Mouse (Mus musculus) intestine, embryonic 14.5 days (tissue): ENCODE results near the gene Nrarp. TPM values are rescaled to one million over a fixed set of nuclear protein-coding genes. Genes with fewer than 3 reads are reported as not detected.

Experiments used
- ATAC-seq: fragments of 200-750 bp; cut with Nextera tagmentation; replicated peaks from 2 replicates; pipeline ENCODE4 v1.8.0; 2017; ENCODE audit warnings: low read depth, moderate number of reproducible peaks, moderate TSS enrichment, moderate library complexity; ENCODE audit not compliant: low FRiP score, low TSS enrichment
- DNase-seq: peaks from one replicate; pipeline ENCODE4 v3.0.0-alpha.2; 2018; ENCODE audit warnings: low spot score
- H3K27ac ChIP-seq: fragments of 300-500 bp; sonication (generic); 2 replicates; pipeline ENCODE4 v1.5.1; 2014; ENCODE audit warnings: low read depth, mild to moderate bottlenecking, control low read depth
- H3K27me3 ChIP-seq: fragments of 300-500 bp; sonication (generic); replicated peaks from 2 replicates; pipeline ENCODE4 v1.6.1; 2014; ENCODE audit warnings: low read length, control low read depth; ENCODE audit not compliant: control insufficient read depth, insufficient read depth
- H3K36me3 ChIP-seq: fragments of 300-500 bp; sonication (generic); 2 replicates; pipeline ENCODE4 v1.6.1; 2014; ENCODE audit warnings: low read length, control low read depth; ENCODE audit not compliant: control insufficient read depth, insufficient read depth
- H3K4me1 ChIP-seq: fragments of 300-500 bp; sonication (generic); replicated peaks from 2 replicates; pipeline ENCODE4 v1.6.1; 2014; ENCODE audit warnings: low read length, control low read depth, mixed read lengths; ENCODE audit not compliant: control insufficient read depth, insufficient read depth
- H3K4me2 ChIP-seq: fragments of 300-500 bp; sonication (generic); 2 replicates; pipeline ENCODE4 v1.6.1; 2014; ENCODE audit warnings: low read length
- H3K4me3 ChIP-seq: fragments of 300-500 bp; sonication (generic); 2 replicates; pipeline ENCODE4 v1.5.1; 2014; ENCODE audit warnings: low read depth, low read length, control low read depth, mixed read lengths
- H3K9ac ChIP-seq: fragments of 300-500 bp; sonication (generic); 2 replicates; pipeline ENCODE4 v1.6.1; 2014; ENCODE audit warnings: mild to moderate bottlenecking, low read length
- H3K9me3 ChIP-seq: fragments of 300-500 bp; sonication (generic); 2 replicates; pipeline ENCODE4 v1.6.1; 2016; ENCODE audit warnings: low read length, control low read depth; ENCODE audit not compliant: control insufficient read depth
- WGBS: fragments of 180-500 bp; shearing (Covaris S2); extraction: QIAGEN DNeasy Blood & Tissue Kit; methylation state at CpG from one replicate; pipeline ENCODE4 v1.1.7; 2014; 5-methylcytosine and 5-hydroxymethylcytosine counted together
- polyA plus RNA-seq: library from polyadenylated mRNA; unstranded; fragments of >200 nt; fragmentation: Nextera tagmentation; extraction: Ambion mirVana; gene quantifications from 2 replicates; pipeline ENCODE4 v1.2.1, GENCODE M21; 2014

The Nrarp gene
- polyA plus RNA-seq = 8.2 and 13.2 TPM in 2 replicates

DNA sequence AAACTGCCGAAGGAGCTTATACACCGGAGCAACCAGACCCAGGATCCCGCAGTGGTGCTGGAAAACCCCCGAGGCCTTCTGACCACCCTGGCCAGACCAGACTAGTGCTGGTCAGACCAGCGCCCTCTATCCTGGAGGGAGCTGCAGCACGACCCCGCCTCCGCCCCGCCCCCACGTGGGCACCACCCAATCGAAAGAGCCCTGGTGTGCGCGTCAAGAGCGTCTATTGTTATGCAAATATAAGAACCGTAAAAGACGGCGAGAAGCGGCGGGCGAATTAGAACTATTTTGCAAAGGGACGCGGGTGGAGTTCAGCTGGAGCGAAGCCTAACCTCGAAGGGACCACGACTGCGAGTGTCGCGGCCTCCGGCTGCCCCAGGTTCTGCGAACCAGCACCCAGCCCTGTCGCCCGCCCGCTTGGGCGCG lies at the start of gene Nrarp:
Nrarp (plus strand) TSS at position 281 of the 426 bp plus-strand sequence.
- H3K9ac ChIP-seq = peak within 1 kb of the TSS; percentile 25
- peak within 1 kb of the TSS; percentile 47; the same call in 1 of the 2 replicates for H3K27ac ChIP-seq
- ATAC-seq (peak; percentile 86), DNase-seq (peak; percentile 92)
- H3K4me3 ChIP-seq = peak within 1 kb of the TSS; percentile 54
- under 1% methylated on average over 35 of the region's 35 CpGs for WGBS
- H3K36me3 ChIP-seq = no peaks in the 10 kb centered on the region
- peak within 1 kb of the TSS; percentile 74 for H3K4me2 ChIP-seq
- H3K27me3 ChIP-seq = peaks cover 89% of the 10 kb centered on the region
- H3K9me3 ChIP-seq = no peaks in the 10 kb centered on the region
- peaks cover 27% of the 10 kb centered on the region for H3K4me1 ChIP-seq

DNA sequence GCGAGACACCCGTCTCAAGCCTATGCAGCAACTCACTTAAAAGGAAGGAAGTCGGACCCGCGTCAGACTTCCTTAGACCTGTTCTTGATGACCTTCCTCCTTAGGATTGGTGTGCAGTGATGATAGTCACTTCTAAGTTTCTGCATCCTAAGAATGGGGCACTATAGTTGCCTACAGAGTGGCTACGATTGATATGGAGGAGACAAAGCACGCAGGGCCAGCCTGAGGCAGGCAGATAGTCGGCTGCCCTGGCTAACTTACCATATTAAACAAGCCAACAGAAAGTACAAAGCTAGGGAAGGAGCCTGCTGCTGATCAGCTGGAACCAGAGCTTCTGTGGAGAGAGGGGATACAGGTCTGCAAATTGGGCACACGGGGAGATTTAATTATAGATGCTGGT lies 49.0 kb upstream of the Nrarp start:
- Histone ChIP-seq H3K4me1 (peaks cover 2% of the 10 kb centered on the region; the same call in 1 of the 2 replicates), H3K27ac (no peak overlapping the region), H3K9me3 (no peaks in the 10 kb centered on the region), H3K4me3 (no peak overlapping the region), H3K36me3 (no peaks in the 10 kb centered on the region), H3K4me2 (no peak overlapping the region), H3K9ac (no peak overlapping the region), H3K27me3 (no peaks in the 10 kb centered on the region)
- ATAC-seq = no peak
- no peak for DNase-seq
- WGBS = 82% methylated on average over 9 of the region's 9 CpGs

DNA sequence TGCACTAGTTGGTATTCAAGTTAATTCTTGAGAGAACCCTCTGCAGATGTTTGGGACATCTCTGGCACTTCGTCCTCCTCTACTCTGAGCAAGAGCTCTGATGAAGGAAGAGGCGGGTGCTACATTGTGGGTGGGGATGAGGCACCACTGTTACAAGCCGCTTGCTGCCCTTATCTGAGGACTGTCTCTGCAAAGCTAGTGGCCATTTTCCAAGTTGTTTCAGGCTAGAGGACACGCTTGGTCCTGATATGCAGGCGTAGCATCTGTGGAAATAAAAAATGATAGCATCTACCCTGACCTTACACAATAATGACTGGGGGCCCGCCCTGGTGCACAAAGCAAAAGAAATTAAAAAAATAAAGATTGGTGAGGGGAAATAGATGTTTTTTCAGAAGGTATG lies 42.7 kb upstream of the Nrarp start:
- Histone ChIP-seq H3K9me3 (no peaks in the 10 kb centered on the region), H3K4me2 (no peak overlapping the region), H3K27me3 (no peaks in the 10 kb centered on the region), H3K4me3 (no peak overlapping the region), H3K4me1 (no peaks in the 10 kb centered on the region), H3K27ac (no peak overlapping the region), H3K36me3 (no peaks in the 10 kb centered on the region), H3K9ac (no peak overlapping the region)
- DNase-seq = no peak
- no peak for ATAC-seq
- 68% methylated on average over 6 of the region's 6 CpGs for WGBS

DNA sequence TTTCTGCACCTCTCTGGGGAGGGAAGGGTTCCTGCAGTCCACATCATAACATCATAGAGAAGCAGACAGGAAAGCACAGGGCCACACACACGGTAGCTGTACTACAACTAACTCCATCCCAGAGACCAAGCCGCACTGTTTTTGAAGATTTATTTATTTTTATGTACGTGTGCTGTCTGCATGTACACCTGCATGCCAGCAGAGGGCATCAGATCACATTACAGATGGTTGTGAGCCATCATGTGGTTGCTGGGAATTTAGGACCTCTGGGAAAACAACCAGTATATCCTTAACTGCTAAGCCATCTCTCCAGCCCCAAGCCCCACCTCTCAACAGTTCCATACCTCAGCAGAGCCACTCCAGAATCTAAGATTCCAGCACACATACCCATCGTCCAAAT lies 39.4 kb upstream of the Nrarp start:
- no peaks in the 10 kb centered on the region for H3K4me1 ChIP-seq
- H3K27ac ChIP-seq = no peak overlapping the region
- H3K9ac ChIP-seq = no peak overlapping the region
- H3K9me3 ChIP-seq = no peaks in the 10 kb centered on the region
- 66% methylated on average over 4 of the region's 4 CpGs for WGBS
- ATAC-seq = no peak
- H3K36me3 ChIP-seq = no peaks in the 10 kb centered on the region
- DNase-seq = no peak
- no peak overlapping the region for H3K4me3 ChIP-seq
- no peaks in the 10 kb centered on the region for H3K27me3 ChIP-seq
- H3K4me2 ChIP-seq = no peak overlapping the region

DNA sequence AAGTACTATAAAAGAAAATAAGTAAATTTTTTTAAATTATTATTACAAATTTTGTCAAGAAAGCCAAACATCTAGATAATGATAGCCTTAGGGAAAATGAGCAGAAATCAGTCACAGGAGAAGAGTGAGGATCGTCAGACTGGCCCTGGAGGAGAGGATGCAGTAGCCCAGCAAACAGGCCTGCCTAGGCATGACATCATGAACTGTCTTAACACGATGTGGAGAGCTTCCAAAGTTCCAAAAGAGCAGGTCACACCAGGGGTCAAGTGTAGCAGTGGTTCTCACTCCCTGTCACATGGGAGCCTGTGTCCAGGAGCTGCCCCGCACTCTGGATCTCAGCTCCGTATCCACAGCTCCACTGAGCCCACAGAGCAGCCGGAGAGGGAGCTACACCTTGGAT lies 38.6 kb upstream of the Nrarp start:
- H3K36me3 ChIP-seq = no peaks in the 10 kb centered on the region
- DNase-seq = no peak
- ATAC-seq = no peak
- 84% methylated on average over 5 of the region's 5 CpGs for WGBS
- no peaks in the 10 kb centered on the region for H3K4me1 ChIP-seq
- H3K27me3 ChIP-seq = no peaks in the 10 kb centered on the region
- H3K4me2 ChIP-seq = no peak overlapping the region
- no peak overlapping the region for H3K9ac ChIP-seq
- no peak overlapping the region for H3K4me3 ChIP-seq
- no peaks in the 10 kb centered on the region for H3K9me3 ChIP-seq
- no peak overlapping the region for H3K27ac ChIP-seq

DNA sequence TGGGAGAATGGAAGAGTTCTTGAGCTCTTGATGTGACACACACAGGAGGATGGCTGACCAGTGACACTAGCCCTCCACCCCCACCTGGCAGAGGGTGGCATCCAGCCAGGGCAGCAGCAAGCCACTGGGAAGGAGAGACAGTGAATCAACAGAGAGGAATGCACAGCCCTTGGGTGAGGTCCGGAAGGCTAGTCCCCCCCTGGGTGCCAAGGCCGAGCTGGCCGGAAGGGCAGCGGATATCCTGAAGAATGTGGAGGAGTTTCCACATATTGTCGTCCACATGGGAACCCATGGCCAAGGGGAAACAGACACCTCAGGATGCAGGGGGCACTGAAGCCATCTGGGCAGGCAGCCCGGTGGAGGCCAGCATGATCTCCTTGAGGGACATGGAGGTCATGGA lies 35.2 kb upstream of the Nrarp start:
- 71% methylated on average over 6 of the region's 6 CpGs for WGBS
- DNase-seq = no peak
- no peak for ATAC-seq

DNA sequence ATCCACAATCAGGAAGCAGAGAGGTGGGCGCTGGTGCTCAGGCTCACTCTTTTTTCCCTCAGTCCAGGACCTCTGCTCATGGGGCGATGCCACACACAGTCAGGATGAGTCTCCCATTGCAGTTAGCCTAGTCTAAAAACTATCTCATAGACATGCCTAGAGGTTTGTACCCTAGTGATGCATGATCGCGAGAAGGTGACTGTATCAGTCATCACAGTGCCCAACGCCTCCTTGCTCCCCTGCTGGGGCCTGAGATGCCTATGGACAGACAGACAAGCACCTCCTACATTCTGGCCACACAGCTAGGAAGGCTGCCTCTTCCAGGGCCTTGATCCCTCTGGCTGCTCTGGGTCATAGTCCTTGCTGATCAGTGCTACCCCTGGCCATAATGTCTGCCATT lies 33.2 kb upstream of the Nrarp start:
- H3K9ac ChIP-seq = no peak overlapping the region
- H3K4me2 ChIP-seq = no peak overlapping the region
- H3K27me3 ChIP-seq = no peaks in the 10 kb centered on the region
- H3K36me3 ChIP-seq = no peaks in the 10 kb centered on the region
- WGBS = 79% methylated on average over 5 of the region's 5 CpGs
- no peak for DNase-seq
- H3K4me3 ChIP-seq = no peak overlapping the region
- ATAC-seq = no peak
- no peaks in the 10 kb centered on the region for H3K4me1 ChIP-seq
- H3K27ac ChIP-seq = no peak overlapping the region
- H3K9me3 ChIP-seq = no peaks in the 10 kb centered on the region

More for the DNA sequence above, 35.2 kb upstream of the Nrarp start:
- Histone ChIP-seq H3K36me3 (no peaks in the 10 kb centered on the region), H3K27me3 (no peaks in the 10 kb centered on the region), H3K9me3 (no peaks in the 10 kb centered on the region), H3K4me3 (no peak overlapping the region), H3K4me2 (no peak overlapping the region), H3K4me1 (no peaks in the 10 kb centered on the region), H3K9ac (no peak overlapping the region), H3K27ac (no peak overlapping the region)

DNA sequence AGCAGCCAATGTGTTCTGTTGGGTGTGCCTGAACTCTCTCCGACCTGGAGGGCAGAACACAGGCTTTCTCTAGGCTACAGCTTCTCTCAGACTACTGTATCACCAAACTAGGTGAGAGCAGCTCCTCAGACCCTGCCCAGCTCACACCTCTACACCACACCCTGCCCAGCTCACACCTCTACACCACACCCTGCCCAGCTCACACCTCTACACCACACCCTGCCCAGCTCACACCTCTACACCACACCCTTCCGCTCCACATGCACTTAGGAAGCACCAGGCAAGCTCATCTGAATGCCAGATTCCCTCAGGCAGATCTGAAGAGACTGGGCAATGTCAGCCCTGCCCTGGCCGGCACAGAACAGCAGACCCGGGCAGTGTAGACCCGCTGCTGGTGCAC lies 32.7 kb upstream of the Nrarp start:
- H3K9ac ChIP-seq = no peak overlapping the region
- no peaks in the 10 kb centered on the region for H3K27me3 ChIP-seq
- 54% methylated on average over 5 of the region's 5 CpGs for WGBS
- no peak overlapping the region for H3K27ac ChIP-seq
- H3K4me3 ChIP-seq = no peak overlapping the region
- no peak overlapping the region for H3K4me2 ChIP-seq
- no peak for DNase-seq
- no peak for ATAC-seq
- H3K4me1 ChIP-seq = no peaks in the 10 kb centered on the region
- H3K36me3 ChIP-seq = no peaks in the 10 kb centered on the region
- no peaks in the 10 kb centered on the region for H3K9me3 ChIP-seq

DNA sequence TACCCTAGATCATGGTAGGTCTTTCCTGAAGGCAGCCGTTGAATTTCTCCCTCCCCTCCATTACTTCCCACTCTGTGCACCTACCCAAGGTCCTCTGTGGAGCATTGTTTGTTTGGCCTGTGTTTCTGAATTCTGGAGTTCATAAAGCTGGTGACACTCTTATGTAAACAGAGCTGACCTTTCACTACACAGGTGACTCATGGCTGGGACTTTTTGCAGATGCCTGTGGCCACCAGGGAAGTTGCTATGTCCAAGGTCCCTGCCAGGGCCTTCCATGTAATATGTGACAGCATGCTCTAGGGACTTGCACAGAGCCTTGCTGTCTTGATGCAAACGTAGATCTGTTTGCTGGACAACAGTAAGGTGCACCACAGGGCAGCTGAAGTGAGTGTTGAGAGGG lies 30.9 kb upstream of the Nrarp start:
- Histone ChIP-seq H3K27me3 (no peaks in the 10 kb centered on the region), H3K4me2 (no peak overlapping the region), H3K36me3 (no peaks in the 10 kb centered on the region), H3K4me1 (no peaks in the 10 kb centered on the region), H3K9me3 (no peaks in the 10 kb centered on the region), H3K4me3 (no peak overlapping the region), H3K27ac (no peak overlapping the region), H3K9ac (no peak overlapping the region)
- DNase-seq = no peak
- no peak for ATAC-seq
- 68% methylated on average over 2 of the region's 2 CpGs for WGBS
